Mouse (Mus musculus) olfactory bulb, adult 2 months (tissue): Measurements from ENCODE around the gene Cldn4. TPM values are rescaled to one million over a fixed set of nuclear protein-coding genes. Genes with fewer than 3 reads are reported as not detected.

ENCODE experiments used
- H3K27ac ChIP-seq: fragments of 200-500 bp; 2 replicates; pipeline ENCODE4 v1.5.1; 2012; ENCODE audit warnings: low read depth, low read length; ENCODE audit not compliant: insufficient read depth
- H3K4me1 ChIP-seq: fragments of 200-500 bp; 2 replicates; pipeline ENCODE4 v1.6.1; 2012; ENCODE audit warnings: low read length; ENCODE audit not compliant: control insufficient read depth, insufficient read depth
- H3K4me3 ChIP-seq: fragments of 200-500 bp; 2 replicates; pipeline ENCODE4 v1.5.1; 2012; ENCODE audit warnings: mild to moderate bottlenecking, low read depth, low read length, moderate library complexity; ENCODE audit not compliant: insufficient read depth
- CTCF ChIP-seq: fragments of 200-500 bp; IDR thresholded peaks from 2 replicates; pipeline ENCODE4 v1.5.1; 2012; ENCODE audit warnings: low read depth, mild to moderate bottlenecking, low read length, moderate library complexity; ENCODE audit not compliant: insufficient read depth
- POLR2A ChIP-seq: fragments of 200-500 bp; IDR thresholded peaks from 2 replicates; pipeline ENCODE4 v1.6.1; 2012; ENCODE audit warnings: mild to moderate bottlenecking, low read depth, low read length, moderate library complexity; ENCODE audit not compliant: insufficient read depth
- WGBS: fragments of 180-500 bp; shearing (Covaris S2); methylation state at CpG from one replicate; pipeline ENCODE4 v1.1.7; 2018; 5-methylcytosine and 5-hydroxymethylcytosine counted together
- polyA plus RNA-seq: library from polyadenylated mRNA; stranded (reverse); fragments of >200 nt; gene quantifications from 2 replicates; pipeline ENCODE4 v1.2.4, GENCODE M21; 2012; ENCODE audit warnings: low replicate concordance; ENCODE audit not compliant: missing spikeins, insufficient read depth, insufficient read length

Gene Cldn4
- polyA plus RNA-seq, 1 experiment, result not detected

DNA sequence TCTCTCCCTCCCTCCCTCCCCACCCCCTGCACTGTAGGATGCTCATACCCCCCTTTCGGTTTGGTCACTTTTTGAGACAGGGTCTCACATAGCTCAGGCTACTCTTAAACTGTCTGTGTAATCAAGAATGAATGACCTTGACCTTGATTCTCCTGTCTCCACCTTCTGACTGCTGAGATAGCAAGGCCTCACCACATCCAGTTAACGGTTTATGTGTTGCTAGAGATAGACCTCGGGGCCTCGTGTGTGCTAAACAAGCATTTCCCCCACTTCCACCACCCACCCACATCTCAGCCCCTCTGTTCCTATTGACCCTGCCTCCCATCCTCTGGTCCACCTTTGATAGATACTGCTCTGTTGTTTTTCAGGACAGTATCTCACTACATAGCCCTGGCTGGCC lies 31.1 kb upstream of the Cldn4 start:
- Histone ChIP-seq H3K4me1 (no peaks in the 10 kb centered on the region), H3K4me3 (no peak overlapping the region), H3K27ac (no peak overlapping the region)
- WGBS, result 89% methylated on average over 4 of the region's 4 CpGs
- TF ChIP-seq POLR2A (no peak), CTCF (no peak)

DNA sequence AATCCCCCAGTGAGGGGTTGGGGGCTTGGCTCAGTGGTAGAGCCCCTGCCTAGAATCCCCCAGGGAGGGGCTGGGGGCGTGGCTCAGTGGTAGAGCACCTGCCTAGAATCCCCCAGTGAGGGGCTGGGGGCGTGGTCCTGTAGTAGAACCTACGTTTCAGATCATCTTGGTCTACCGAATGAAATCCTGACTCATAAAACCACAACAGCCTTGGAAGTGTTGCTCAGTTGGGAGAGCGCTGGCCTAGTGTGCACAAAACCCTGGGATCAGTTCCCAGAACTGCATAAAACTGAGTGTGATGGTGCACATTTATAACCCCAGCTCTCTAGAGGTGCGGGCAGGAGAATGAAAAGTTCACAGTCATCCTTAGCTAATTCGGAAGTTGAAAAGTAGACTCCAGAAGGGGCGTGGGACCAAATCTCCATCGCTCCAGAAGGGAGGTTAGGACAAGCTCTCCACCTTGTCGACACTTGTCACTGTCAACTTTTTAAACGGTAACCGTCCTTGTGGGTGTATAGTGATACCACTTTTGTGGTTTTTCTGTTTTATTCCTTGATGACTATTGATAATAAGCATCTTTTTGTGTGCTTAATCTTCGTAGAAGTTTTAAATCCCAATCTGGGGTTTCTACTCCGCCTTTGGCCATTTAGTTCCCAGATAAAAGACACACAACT lies 30.0 kb upstream of the Cldn4 start:
- Histone ChIP-seq H3K4me3 (no peak overlapping the region), H3K27ac (no peak overlapping the region), H3K4me1 (no peaks in the 10 kb centered on the region)
- no peak for TF ChIP-seq CTCF
- TF ChIP-seq POLR2A, result no peak
- 85% methylated on average over 14 of the region's 14 CpGs for WGBS

DNA sequence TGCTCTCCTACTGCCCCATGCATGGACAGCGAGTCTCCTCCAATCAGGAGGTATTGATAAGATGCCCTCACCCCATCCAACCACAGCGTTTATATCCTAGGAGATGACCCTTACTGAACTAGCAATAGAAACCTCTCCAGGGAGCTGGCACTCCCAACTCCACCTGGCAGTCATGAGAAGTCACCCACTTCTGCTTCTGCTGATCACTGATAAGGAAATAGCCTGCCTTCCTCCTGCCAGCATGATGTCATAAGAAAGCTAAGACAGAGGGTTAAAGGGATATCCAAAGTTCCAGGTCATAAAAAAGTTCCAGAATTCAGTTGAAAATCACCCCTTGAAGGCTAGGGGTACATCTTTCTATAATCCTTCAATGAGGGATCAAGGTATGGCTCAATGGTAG lies 29.4 kb upstream of the Cldn4 start:
- WGBS, result 89% methylated on average over 2 of the region's 2 CpGs

DNA sequence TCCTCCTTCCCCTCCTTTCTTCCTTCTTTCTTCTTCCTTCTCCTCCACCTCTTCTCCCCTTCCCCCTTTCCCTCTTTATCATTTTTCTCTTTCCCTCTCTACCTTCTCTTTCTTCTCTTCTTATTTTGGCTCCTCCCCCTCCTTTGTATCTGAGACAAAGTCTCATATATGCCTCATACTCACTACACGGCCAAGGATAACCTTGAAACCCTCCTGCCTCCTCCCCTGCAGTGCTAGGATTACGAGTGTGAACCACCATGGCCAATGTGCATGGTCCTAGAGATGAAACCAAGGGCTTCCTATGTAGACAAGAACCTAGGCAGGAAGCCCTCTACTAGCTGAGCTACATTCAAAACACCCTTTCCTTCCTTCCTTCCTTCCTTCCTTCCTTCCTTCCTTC lies 28.2 kb upstream of the Cldn4 start:
- WGBS, result 55% methylated on average over 2 of the region's 2 CpGs
- no peak overlapping the region for H3K4me3 ChIP-seq
- H3K27ac ChIP-seq, result no peak overlapping the region
- TF ChIP-seq POLR2A (no peak), CTCF (no peak)
- H3K4me1 ChIP-seq, result no peaks in the 10 kb centered on the region

More for the DNA sequence above, 29.4 kb upstream of the Cldn4 start:
- Histone ChIP-seq H3K27ac (no peak overlapping the region), H3K4me3 (no peak overlapping the region), H3K4me1 (no peaks in the 10 kb centered on the region)
- TF ChIP-seq POLR2A, result no peak
- TF ChIP-seq CTCF, result no peak

DNA sequence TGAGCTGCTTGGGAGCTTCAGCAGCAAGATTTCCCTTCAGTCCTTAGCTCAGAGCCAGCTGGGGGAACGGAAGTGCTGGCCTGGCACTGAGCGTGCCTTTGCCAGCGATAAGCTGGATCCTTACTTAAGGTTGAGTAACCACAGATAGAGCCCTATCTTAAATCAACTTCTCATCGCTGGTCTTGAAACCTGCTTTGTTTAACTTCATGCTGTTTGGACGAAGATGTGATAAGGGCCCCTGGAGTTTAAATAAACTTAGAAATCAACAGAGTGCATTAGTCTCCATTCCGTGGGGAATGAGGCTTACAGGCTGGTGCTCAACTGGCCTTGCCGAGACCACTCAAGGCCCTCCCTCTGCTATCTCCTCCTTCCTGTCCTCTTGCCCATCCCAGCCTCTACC lies 27.6 kb upstream of the Cldn4 start:
- Histone ChIP-seq H3K27ac (no peak overlapping the region), H3K4me3 (no peak overlapping the region), H3K4me1 (no peaks in the 10 kb centered on the region)
- TF ChIP-seq POLR2A (no peak), CTCF (no peak)
- WGBS, result 58% methylated on average over 7 of the region's 7 CpGs

DNA sequence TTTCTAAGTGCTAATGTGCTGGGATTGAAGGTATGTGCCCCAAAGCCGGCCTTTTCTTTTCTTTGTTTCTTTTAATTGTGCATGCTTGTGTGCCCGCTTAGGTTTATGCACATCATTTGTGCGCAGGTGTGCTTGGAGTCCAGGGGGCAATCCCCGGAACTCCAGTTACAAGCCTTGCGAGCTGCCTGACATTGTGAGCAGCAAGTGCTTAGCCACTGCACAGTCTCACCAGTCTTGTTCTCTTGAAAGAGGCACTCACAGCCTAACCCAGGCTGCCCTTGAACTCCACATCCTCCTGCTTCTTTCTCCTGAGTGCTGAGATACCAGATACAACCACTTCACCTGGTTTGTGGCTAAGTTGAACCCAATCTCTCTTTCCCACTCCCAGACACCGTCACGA lies 26.8 kb upstream of the Cldn4 start:
- 89% methylated on average over 7 of the region's 7 CpGs for WGBS
- Histone ChIP-seq H3K4me1 (no peaks in the 10 kb centered on the region), H3K4me3 (no peak overlapping the region), H3K27ac (no peak overlapping the region)
- no peak for TF ChIP-seq CTCF

DNA sequence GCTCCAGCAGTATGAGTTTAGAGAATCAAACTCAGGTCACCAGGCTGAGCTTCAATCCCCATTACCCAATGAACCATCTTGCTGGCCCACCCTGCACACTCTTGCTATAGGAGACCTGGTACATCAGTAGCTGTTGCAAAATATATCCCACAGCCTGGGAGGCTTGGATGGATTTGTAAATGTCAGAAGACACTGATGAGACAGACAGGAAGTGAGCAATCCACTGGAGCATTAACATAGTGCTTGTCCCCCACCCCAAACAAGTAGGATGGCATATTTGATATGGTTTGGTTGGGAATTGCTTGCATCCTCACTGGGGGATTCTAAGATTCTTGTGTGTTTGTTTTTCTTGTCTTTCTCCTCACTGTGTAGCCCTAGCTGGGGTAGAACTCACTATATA lies 26.3 kb upstream of the Cldn4 start:
- no peak overlapping the region for H3K4me3 ChIP-seq
- H3K27ac ChIP-seq, result no peak overlapping the region
- H3K4me1 ChIP-seq, result no peaks in the 10 kb centered on the region
- TF ChIP-seq POLR2A, result no peak
- TF ChIP-seq CTCF, result no peak

DNA sequence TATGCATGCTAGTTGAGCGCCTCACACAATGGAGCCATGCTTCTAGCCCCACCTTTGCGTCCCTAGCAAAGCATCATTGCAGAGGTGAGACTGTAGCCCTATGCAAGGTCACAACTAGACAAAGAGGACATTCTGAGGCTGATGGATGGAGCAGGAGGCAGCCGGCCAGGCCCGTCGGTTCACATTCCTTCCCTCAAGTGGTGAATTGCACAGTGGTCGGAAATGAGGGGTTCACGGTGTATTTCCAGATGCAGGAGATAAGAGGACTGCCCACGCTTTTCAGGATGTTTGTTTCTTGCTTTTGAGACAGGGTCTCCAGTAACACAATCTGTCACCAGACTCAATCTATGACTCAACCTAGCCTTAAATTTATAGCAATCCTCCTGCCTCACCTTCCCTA lies 23.9 kb upstream of the Cldn4 start:
- Histone ChIP-seq H3K4me3 (no peak overlapping the region), H3K4me1 (peaks cover 6% of the 10 kb centered on the region), H3K27ac (no peak overlapping the region)
- TF ChIP-seq POLR2A (no peak), CTCF (no peak)
- 83% methylated on average over 8 of the region's 8 CpGs for WGBS

DNA sequence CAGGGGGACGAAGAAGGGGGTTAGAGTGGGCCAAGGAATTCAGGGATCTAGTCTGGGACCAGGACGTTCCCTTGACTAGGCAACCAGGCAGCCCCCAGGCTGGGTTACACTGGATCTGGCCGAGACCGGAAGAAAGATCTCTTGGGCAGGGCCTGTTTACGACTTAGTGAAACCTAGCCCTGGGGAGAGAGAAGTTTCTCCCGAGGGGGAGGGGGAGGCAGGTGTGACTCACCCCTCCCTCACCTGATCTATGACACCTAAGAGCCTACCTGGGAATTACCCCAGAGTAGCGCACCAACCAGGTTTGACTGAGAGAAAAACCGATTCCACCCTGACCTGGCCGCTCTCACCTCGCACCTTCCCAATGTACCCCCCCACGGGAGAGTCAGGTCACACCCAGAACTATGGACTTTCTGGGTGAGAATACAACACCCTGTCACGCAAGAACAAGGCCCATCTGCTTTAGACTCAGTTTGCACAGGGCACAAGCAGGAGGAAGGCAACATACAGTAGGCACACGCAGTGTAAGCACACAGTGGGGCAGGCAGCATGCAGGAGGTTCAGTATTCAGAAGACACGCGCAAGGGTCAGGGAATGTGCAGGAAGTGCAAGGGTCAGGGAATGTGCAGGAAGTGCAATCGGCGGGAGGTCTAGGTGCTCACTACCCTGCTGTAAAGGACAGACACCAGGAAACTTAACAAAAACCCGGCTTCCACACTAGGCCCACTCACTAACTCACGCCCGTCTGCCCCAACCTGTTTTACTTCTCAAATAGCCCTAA lies 20.6 kb upstream of the Cldn4 start:
- H3K4me1 ChIP-seq, result peaks cover 6% of the 10 kb centered on the region
- TF ChIP-seq CTCF (no peak), POLR2A (no peak)
- H3K4me3 ChIP-seq, result no peak overlapping the region
- 85% methylated on average over 20 of the region's 20 CpGs for WGBS
- H3K27ac ChIP-seq, result no peak overlapping the region
